Mouse (Mus musculus): ENCODE data around the gene D11Wsu47e.

GRCm38 (mm10) chr11:113703758-113704157, 19.5 kb downstream of the D11Wsu47e start:
- TF ChIP-seq CTCF (IDR thresholded peaks at IDR 0.05; ENCODE audit: extremely low read depth, insufficient read length, insufficient replicate concordance, low read depth, low read length) (peak; percentile 95), POLR2A (IDR thresholded peaks at IDR 0.05; ENCODE audit: low read depth, low read length) (no peak)

All from small intestine, adult 2 months (tissue).